Mouse (Mus musculus): Measurements from ENCODE around the gene Gtf3c3. TPM values are rescaled to one million over a fixed set of nuclear protein-coding genes. Genes with fewer than 3 reads are reported as not detected.

The Gtf3c3 gene
- 8.0 and 8.7 TPM in 2 replicates for polyA plus RNA-seq (2015; fragmentation: Nextera tagmentation; extraction: Ambion mirVana)

- Histone ChIP-seq H3K4me1 (replicated peaks; ENCODE audit: control insufficient read depth, insufficient read depth, low read length) (no peaks in the 10 kb centered on the region), H3K27me3 (replicated peaks; ENCODE audit: control insufficient read depth, insufficient read depth, low read length) (no peaks in the 10 kb centered on the region), H3K9ac (ENCODE audit: low read depth, low read length) (peak within 1 kb of the TSS; percentile 88), H3K4me2 (replicated peaks; ENCODE audit: low read depth) (peak within 1 kb of the TSS; percentile 77), H3K27ac (ENCODE audit: low read depth, low read length) (0 out of 2 replicates have a peak within 1 kb of the TSS, but pooled peaks have one; percentile 28), H3K4me3 (ENCODE audit: low read depth, low read length) (peak within 1 kb of the TSS; percentile 82), H3K9me3 (ENCODE audit: control insufficient read depth) (no peaks in the 10 kb centered on the region), H3K36me3 (ENCODE audit: control insufficient read depth, insufficient read depth) (peaks cover under 1% of the 10 kb centered on the region; the same call in 1 of the 2 replicates)
- WGBS = 2% methylated on average over 39 of the region's 39 CpGs
- no peak for TF ChIP-seq CTCF (IDR thresholded peaks at IDR 0.05; ENCODE audit: low read depth)
- ATAC-seq = peak; percentile 94
These were observed at the start of gene Gtf3c3 for GRCm38 (mm10) chr1:54438340-54439079. Gtf3c3 (minus strand) TSS chr1:54438971.

DNA sequence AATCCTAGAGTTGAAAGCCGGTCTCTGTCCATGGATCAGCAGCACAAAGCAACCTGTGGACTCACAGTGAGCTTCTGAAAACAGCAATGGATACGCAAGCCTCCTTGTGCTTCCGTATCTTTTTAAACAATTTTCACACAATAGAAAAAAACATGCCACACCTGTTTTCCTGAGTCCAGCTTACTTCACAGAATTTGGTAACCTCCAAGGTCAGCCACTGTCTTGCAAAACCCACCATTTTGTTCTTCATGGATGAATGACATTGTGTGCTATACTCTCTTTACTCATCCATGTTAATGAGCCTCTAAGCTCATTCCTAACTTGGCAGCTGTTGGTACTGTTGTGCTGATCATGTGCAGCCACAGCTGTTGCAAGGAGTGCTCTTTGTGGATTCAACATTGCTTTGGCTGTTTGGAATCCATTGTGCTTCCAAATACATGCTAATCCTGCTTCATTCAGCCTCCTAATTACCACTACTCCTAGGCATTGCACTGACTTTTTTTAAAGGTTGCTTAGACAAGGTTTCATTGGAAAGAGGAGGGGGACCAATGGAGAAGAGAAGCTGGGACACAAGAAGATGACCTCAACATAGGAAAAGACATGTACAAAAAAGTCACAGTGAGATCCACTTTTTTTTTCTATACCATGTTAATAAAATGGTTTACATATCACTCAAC, 46.1 kb upstream of the Gtf3c3 start:
- Histone ChIP-seq H3K4me1 (replicated peaks; ENCODE audit: control insufficient read depth, insufficient read depth, low read length) (no peaks in the 10 kb centered on the region), H3K4me3 (ENCODE audit: low read depth, low read length) (no peak overlapping the region)
- WGBS = 94% methylated on average over 3 of the region's 3 CpGs

GRCm38 (mm10) chr1:54480491-54480890, 41.7 kb upstream of the Gtf3c3 start:
- TF ChIP-seq CTCF (IDR thresholded peaks at IDR 0.05; ENCODE audit: low read depth) = no peak
- no peak for ATAC-seq
- Histone ChIP-seq H3K27ac (ENCODE audit: low read depth, low read length) (no peak overlapping the region), H3K4me2 (replicated peaks; ENCODE audit: low read depth) (no peak overlapping the region), H3K9me3 (ENCODE audit: control insufficient read depth) (no peaks in the 10 kb centered on the region), H3K4me3 (ENCODE audit: low read depth, low read length) (no peak overlapping the region), H3K36me3 (ENCODE audit: control insufficient read depth, insufficient read depth) (peaks cover 19% of the 10 kb centered on the region), H3K9ac (ENCODE audit: low read depth, low read length) (no peak overlapping the region), H3K4me1 (replicated peaks; ENCODE audit: control insufficient read depth, insufficient read depth, low read length) (no peaks in the 10 kb centered on the region), H3K27me3 (replicated peaks; ENCODE audit: control insufficient read depth, insufficient read depth, low read length) (no peaks in the 10 kb centered on the region)
- WGBS = 93% methylated on average over 12 of the region's 12 CpGs

More for the DNA sequence above, 46.1 kb upstream of the Gtf3c3 start:
- Histone ChIP-seq H3K4me2 (replicated peaks; ENCODE audit: low read depth) (no peak overlapping the region), H3K27ac (ENCODE audit: low read depth, low read length) (no peak overlapping the region), H3K9ac (ENCODE audit: low read depth, low read length) (no peak overlapping the region), H3K9me3 (ENCODE audit: control insufficient read depth) (no peaks in the 10 kb centered on the region), H3K27me3 (replicated peaks; ENCODE audit: control insufficient read depth, insufficient read depth, low read length) (no peaks in the 10 kb centered on the region), H3K36me3 (ENCODE audit: control insufficient read depth, insufficient read depth) (peaks cover 30% of the 10 kb centered on the region)
- no peak for ATAC-seq
- TF ChIP-seq CTCF (IDR thresholded peaks at IDR 0.05; ENCODE audit: low read depth) = no peak

GRCm38 (mm10) chr1:54468662-54469061, 29.9 kb upstream of the Gtf3c3 start:
- ATAC-seq = no peak
- Histone ChIP-seq H3K36me3 (ENCODE audit: control insufficient read depth, insufficient read depth) (no peaks in the 10 kb centered on the region), H3K4me2 (replicated peaks; ENCODE audit: low read depth) (no peak overlapping the region), H3K27me3 (replicated peaks; ENCODE audit: control insufficient read depth, insufficient read depth, low read length) (no peaks in the 10 kb centered on the region), H3K4me1 (replicated peaks; ENCODE audit: control insufficient read depth, insufficient read depth, low read length) (no peaks in the 10 kb centered on the region), H3K9ac (ENCODE audit: low read depth, low read length) (no peak overlapping the region), H3K4me3 (ENCODE audit: low read depth, low read length) (no peak overlapping the region), H3K27ac (ENCODE audit: low read depth, low read length) (no peak overlapping the region), H3K9me3 (ENCODE audit: control insufficient read depth) (no peaks in the 10 kb centered on the region)
- TF ChIP-seq CTCF (IDR thresholded peaks at IDR 0.05; ENCODE audit: low read depth) = no peak

GRCm38 (mm10) chr1:54467366-54467765, 28.6 kb upstream of the Gtf3c3 start:
- Histone ChIP-seq H3K27me3 (replicated peaks; ENCODE audit: control insufficient read depth, insufficient read depth, low read length) (no peaks in the 10 kb centered on the region), H3K36me3 (ENCODE audit: control insufficient read depth, insufficient read depth) (no peaks in the 10 kb centered on the region), H3K4me3 (ENCODE audit: low read depth, low read length) (no peak overlapping the region), H3K27ac (ENCODE audit: low read depth, low read length) (no peak overlapping the region), H3K4me1 (replicated peaks; ENCODE audit: control insufficient read depth, insufficient read depth, low read length) (no peaks in the 10 kb centered on the region), H3K9ac (ENCODE audit: low read depth, low read length) (no peak overlapping the region), H3K9me3 (ENCODE audit: control insufficient read depth) (no peaks in the 10 kb centered on the region), H3K4me2 (replicated peaks; ENCODE audit: low read depth) (no peak overlapping the region)
- WGBS = 90% methylated on average over 1 of the region's 1 CpGs
- no peak for TF ChIP-seq CTCF (IDR thresholded peaks at IDR 0.05; ENCODE audit: low read depth)
- ATAC-seq = no peak

DNA sequence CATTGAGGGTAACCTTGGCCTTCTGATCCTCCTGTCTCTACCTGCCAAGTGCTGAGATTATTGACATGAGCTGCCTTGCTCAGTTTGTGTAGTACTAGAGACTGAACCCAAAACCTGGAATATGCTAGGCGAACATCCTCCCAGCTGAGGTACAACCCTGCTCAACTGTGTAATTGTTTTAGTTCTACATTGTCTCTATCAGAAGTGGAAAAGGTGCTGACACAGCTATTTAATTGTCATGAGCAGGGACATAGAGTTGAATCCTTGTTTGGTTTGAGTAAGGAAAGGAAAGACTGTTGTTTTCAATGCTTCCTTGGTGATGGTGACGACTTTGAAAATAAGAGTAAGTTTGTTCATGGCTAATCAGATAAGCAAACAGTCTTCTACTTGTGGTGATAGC, 13.3 kb upstream of the Gtf3c3 start:
- no peaks in the 10 kb centered on the region for H3K9me3 ChIP-seq (ENCODE audit: control insufficient read depth)
- no peak for TF ChIP-seq CTCF (IDR thresholded peaks at IDR 0.05; ENCODE audit: low read depth)
- H3K27ac ChIP-seq (ENCODE audit: low read depth, low read length) = no peak overlapping the region
- no peaks in the 10 kb centered on the region for H3K4me1 ChIP-seq (replicated peaks; ENCODE audit: control insufficient read depth, insufficient read depth, low read length)
- H3K4me2 ChIP-seq (replicated peaks; ENCODE audit: low read depth) = no peak overlapping the region
- no peaks in the 10 kb centered on the region for H3K36me3 ChIP-seq (ENCODE audit: control insufficient read depth, insufficient read depth)
- no peak overlapping the region for H3K4me3 ChIP-seq (ENCODE audit: low read depth, low read length)
- H3K9ac ChIP-seq (ENCODE audit: low read depth, low read length) = no peak overlapping the region
- no peak for ATAC-seq
- no peaks in the 10 kb centered on the region for H3K27me3 ChIP-seq (replicated peaks; ENCODE audit: control insufficient read depth, insufficient read depth, low read length)
- WGBS = 85% methylated on average over 2 of the region's 2 CpGs
